Mouse (Mus musculus) heart, embryonic 10.5 days (tissue): ENCODE results near the gene Hlcs. TPM values are rescaled to one million over a fixed set of nuclear protein-coding genes. Genes with fewer than 3 reads are reported as not detected.

Experiments used
- DNase-seq: peaks from one replicate; pipeline ENCODE4 v3.0.0-alpha.2; 2017; ENCODE audit warnings: low spot score
- H3K27ac ChIP-seq: fragments of 300-500 bp; sonication (generic); 2 replicates; pipeline ENCODE4 v1.5.1; 2016; ENCODE audit warnings: mild to moderate bottlenecking
- H3K27me3 ChIP-seq: fragments of 300-500 bp; sonication (generic); 2 replicates; pipeline ENCODE4 v1.6.1; 2016; ENCODE audit warnings: mild to moderate bottlenecking; ENCODE audit not compliant: poor library complexity, insufficient read depth, severe bottlenecking
- H3K36me3 ChIP-seq: fragments of 300-500 bp; sonication (generic); 2 replicates; pipeline ENCODE4 v1.6.1; 2016; ENCODE audit warnings: mild to moderate bottlenecking, moderate library complexity
- H3K4me1 ChIP-seq: fragments of 300-500 bp; sonication (generic); 2 replicates; pipeline ENCODE4 v1.6.1; 2016; ENCODE audit warnings: mild to moderate bottlenecking
- H3K4me3 ChIP-seq: fragments of 300-500 bp; sonication (generic); 2 replicates; pipeline ENCODE4 v1.5.1; 2016; ENCODE audit warnings: mild to moderate bottlenecking, moderate library complexity
- H3K9me3 ChIP-seq: fragments of 300-500 bp; sonication (generic); 2 replicates; pipeline ENCODE4 v1.6.1; 2016; ENCODE audit warnings: mild to moderate bottlenecking, moderate library complexity
- WGBS: fragments of 180-500 bp; shearing (Covaris S2); methylation state at CpG from one replicate; pipeline ENCODE4 v1.1.7; 2016; 5-methylcytosine and 5-hydroxymethylcytosine counted together
- polyA plus RNA-seq: library from polyadenylated mRNA; unstranded; fragments of >200 nt; fragmentation: Nextera tagmentation; extraction: Ambion mirVana; gene quantifications from 2 replicates; pipeline ENCODE4 v1.2.1, GENCODE M21; 2016

Gene Hlcs
- polyA plus RNA-seq: 10.8 and 11.0 TPM in 2 replicates

DNA sequence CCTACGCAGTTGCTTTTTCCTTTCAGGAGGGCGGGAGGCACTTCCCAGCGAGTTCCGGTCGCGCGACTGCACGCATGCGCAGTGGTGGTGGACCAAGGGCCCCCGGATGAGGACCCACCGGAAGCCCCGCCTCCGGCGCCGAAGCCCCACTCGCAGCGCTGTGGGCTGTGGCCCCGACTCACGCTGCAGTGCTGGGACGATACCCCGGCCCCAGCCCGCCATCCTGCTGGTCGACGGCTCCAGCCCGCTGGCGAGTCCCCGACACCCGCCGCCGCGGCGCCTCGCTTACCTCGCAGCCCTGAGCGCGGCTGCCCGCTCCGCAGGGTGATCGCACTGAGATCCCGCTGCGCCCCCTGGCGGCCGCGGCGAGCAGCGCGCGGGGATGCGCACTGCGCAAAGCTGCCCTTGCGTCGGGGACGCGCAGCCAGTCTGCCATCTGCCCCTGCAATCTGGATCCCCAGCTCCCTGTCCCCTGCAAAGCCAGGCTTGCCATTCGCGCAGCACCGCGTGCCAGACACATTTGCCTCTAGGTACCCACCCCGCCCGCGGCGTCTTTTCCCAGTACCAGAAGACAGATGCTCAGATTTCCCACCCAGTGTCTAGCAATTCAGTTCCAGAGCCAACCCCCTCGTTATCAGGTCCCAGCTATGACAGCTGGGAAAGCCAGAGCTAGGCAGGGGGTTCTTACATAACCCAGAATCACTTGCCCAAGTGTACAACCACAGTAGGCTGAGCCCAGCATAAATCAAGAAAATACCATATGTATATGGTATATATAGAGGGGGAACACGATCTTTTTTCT lies at the start of gene Hlcs:
Gene Hlcs, minus strand, starts transcription at position 343 of the 802 bp plus-strand sequence.
- Histone ChIP-seq H3K27ac (peak within 1 kb of the TSS; percentile 95), H3K4me1 (peaks cover 18% of the 10 kb centered on the region), H3K9me3 (no peaks in the 10 kb centered on the region), H3K27me3 (no peaks in the 10 kb centered on the region; the same call in 1 of the 2 replicates), H3K36me3 (no peaks in the 10 kb centered on the region), H3K4me3 (peak within 1 kb of the TSS; percentile 69)
- DNase-seq: peak; percentile 96
- WGBS: under 1% methylated on average over 64 of the region's 64 CpGs

DNA sequence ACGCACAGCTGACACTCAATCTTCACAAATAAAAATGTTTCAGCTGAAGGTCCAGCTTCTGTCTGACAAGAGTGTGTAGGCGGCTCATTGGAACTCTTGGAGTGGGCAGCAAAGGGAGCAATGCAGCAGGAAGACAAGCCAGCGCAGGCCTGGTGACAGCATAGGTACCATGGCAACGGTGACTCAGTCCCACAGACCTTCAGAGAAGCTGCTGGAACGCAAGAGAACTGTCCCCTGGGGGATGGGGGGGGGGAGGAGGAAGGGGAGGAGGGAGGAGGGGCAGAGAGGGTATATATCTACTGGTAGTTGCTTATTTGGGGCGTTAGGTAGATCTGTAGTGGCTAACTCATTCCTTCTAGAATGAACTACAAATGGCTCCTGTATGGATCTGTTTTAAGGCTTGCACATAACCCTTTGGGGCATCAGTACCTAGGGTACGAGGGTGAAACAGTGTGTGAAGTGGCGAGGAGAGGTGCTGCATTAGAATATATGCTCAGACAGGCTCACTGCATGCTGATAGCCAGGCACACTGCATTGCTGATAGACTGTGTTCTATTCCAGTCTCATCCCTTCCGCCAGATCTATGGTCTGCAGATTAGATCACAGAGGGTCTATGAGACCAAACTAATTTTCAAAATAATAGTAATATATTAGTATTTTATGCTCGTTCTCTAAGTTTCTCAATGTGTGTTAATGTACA lies 49.0 kb upstream of the Hlcs start:
- H3K27ac ChIP-seq: peak overlapping the region; percentile 13; the same call in 1 of the 2 replicates
- peak; percentile 90 for DNase-seq
- peaks cover 10% of the 10 kb centered on the region for H3K36me3 ChIP-seq
- H3K4me1 ChIP-seq: peaks cover 24% of the 10 kb centered on the region; the same call in 1 of the 2 replicates
- no peaks in the 10 kb centered on the region for H3K9me3 ChIP-seq
- H3K4me3 ChIP-seq: no peak overlapping the region
- H3K27me3 ChIP-seq: no peaks in the 10 kb centered on the region
- WGBS: 34% methylated on average over 10 of the region's 10 CpGs

DNA sequence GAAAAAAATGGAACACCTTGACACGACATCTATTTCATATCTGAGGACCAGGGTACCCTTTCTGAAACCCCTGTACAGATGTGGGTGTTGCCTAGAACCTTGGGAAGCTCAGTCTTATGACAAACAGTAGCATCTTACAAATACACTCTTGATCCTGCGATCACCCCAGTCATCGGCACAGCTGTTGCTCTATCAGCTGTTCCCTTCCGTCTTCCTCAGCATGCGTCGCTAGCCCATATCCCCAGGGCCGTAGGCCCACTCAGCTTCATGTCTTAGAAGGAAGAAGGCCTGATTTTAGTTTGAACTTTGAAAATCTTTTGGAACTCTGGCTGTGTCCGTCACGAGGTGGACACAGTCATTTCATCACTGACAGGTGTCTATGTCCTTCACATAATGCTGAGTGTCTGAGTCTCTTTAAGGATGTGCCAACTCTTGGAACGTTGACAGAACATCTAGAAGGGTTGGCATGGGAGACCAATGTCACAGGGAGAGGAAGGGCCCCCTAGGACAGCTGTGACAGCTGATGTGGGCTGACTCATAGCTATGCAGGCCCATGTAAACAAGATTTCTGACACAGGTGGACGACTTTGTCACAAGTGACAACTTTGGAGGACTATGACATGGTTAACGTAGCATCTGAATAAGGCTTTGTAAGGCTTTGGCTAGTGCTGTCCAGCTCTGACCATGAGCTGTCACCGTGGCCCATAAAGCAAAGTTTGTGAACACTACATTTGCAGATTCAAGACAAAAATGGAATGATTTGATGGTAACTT lies 47.4 kb upstream of the Hlcs start:
- H3K27me3 ChIP-seq: no peaks in the 10 kb centered on the region
- WGBS: 85% methylated on average over 13 of the region's 13 CpGs
- no peak overlapping the region for H3K27ac ChIP-seq
- H3K36me3 ChIP-seq: peaks cover 6% of the 10 kb centered on the region
- no peak overlapping the region for H3K4me3 ChIP-seq
- H3K9me3 ChIP-seq: no peaks in the 10 kb centered on the region
- DNase-seq: no peak
- H3K4me1 ChIP-seq: peaks cover 29% of the 10 kb centered on the region; the same call in 1 of the 2 replicates

DNA sequence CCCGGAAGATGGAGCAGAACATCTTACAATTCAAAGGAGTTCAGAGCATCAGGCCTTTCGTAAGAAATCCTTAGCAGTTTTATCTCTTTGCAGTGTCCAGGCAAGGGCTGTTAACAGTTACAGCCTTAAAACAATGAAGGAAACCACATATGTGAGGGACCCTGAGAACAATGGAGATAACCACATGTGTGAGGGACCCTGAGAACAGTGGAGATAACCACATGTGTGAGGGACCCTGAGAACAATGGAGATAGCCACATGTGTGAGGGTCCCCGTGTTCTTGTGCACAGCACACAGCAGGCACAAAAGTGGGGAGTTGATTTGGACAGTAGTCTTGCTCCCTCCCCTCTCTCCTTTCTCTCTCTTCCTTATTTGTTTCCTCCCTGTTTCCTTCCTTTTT lies 44.7 kb upstream of the Hlcs start:
- no peak overlapping the region for H3K4me3 ChIP-seq
- H3K27me3 ChIP-seq: no peaks in the 10 kb centered on the region
- H3K4me1 ChIP-seq: peaks cover 34% of the 10 kb centered on the region; the same call in 1 of the 2 replicates
- no peaks in the 10 kb centered on the region for H3K9me3 ChIP-seq
- 75% methylated on average over 3 of the region's 3 CpGs for WGBS
- no peak overlapping the region for H3K27ac ChIP-seq
- DNase-seq: no peak
- H3K36me3 ChIP-seq: no peaks in the 10 kb centered on the region

DNA sequence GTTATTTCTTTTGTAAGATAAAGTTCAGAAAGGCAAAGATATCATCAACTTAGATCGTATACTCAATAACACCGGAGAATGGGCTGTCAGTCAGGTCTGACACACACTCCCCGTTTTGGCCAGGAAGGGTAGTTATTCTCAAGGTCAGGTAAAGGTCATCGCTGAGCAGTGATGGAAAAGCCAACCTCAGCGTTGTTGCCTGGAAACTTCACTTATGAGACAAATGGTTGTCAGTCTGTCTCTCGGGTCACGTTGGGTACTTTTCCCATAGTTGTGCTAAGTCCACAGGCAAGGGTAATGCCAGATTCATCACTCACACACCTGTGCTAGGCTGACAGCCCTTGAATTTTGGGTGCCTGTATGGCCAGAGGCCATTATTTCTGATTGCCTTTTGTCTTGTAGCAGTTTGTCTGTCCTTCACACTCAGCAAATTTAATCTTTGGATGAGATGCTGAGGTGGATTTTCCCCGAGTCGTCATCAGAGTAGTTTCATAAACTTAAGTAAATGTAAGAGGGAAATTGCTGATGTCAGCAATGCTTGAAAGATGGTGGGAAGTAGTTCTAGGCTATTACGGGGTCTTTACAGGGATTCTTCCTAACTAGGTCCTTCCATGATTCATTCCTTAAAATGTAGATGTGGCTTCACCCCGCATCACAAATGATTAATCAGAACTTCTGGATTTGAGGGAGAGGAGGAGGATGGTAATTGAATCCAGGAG lies 43.6 kb upstream of the Hlcs start:
- Histone ChIP-seq H3K36me3 (no peaks in the 10 kb centered on the region), H3K27me3 (no peaks in the 10 kb centered on the region), H3K27ac (no peak overlapping the region), H3K9me3 (no peaks in the 10 kb centered on the region), H3K4me1 (peaks cover 28% of the 10 kb centered on the region; the same call in 1 of the 2 replicates), H3K4me3 (no peak overlapping the region)
- DNase-seq: no peak
- WGBS: 71% methylated on average over 11 of the region's 11 CpGs

DNA sequence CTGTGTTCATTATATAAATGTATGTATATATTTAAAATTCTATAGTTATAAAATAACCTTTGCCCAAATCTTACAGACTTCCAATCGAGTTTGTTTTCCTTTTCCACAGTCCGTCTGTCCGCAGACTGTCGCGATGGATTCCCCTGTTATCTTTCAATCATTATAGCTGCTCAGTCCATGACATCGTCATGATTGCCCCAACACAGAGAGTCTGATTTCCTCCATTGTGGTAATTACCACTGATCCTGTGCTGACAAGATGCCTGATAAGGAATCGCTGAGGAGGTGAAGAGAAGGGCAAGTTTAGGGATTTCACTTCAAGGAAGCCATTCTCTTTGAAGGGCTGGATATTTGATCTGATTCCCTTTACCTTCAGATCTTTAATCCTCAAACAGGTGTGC lies 42.7 kb upstream of the Hlcs start:
- WGBS: 39% methylated on average over 7 of the region's 7 CpGs
- Histone ChIP-seq H3K27ac (no peak overlapping the region), H3K4me1 (peaks cover 26% of the 10 kb centered on the region; the same call in 1 of the 2 replicates), H3K36me3 (no peaks in the 10 kb centered on the region), H3K27me3 (0 out of 2 replicates have a peak, but pooled peaks cover under 1% of the 10 kb centered on the region), H3K9me3 (no peaks in the 10 kb centered on the region), H3K4me3 (no peak overlapping the region)
- DNase-seq: no peak

DNA sequence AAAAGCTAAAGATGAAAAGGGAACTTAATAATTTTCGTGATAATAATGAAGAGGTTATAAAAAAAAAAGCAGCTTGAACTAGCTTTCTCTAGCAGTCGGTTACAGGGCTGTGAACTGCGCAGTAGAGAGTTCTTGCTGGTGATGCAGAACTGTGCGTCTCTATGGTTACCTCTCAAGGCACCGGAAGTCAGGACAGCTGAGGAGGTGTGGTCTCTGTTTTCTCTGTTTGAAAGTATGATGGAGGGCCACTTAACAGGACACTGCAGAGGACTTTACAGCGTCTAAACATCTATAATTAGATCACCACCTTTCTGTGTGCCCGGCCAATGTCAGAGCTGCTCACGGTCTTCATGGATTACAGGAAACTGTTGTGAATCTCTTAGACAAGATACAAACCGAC lies 41.1 kb upstream of the Hlcs start:
- 32% methylated on average over 9 of the region's 9 CpGs for WGBS
- DNase-seq: peak; percentile 78

DNA sequence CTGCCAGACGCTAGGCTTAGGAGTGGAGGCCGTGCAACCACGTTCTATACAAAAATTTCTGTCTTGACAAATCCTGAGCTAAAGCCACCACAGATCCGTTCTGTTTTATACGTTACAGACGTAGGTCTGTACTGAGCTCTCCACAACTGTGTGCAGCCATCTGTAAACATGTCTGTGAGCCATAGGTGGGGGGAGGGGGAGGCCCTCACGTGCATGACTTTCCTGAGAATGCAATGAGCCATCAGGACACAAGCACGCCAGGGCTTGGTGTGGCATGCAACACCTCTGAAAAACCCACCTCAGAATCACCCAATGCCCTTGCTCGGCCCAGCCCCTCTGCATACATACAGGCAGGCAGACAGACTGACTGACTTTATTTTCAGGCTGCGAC lies 36.9 kb upstream of the Hlcs start:
- 73% methylated on average over 10 of the region's 10 CpGs for WGBS
- Histone ChIP-seq H3K27ac (no peak overlapping the region), H3K4me3 (no peak overlapping the region), H3K4me1 (peaks cover 10% of the 10 kb centered on the region; the same call in 1 of the 2 replicates), H3K27me3 (0 out of 2 replicates have a peak, but pooled peaks cover 3% of the 10 kb centered on the region), H3K9me3 (no peaks in the 10 kb centered on the region), H3K36me3 (no peaks in the 10 kb centered on the region)
- DNase-seq: no peak

More for the DNA sequence above, 41.1 kb upstream of the Hlcs start:
- Histone ChIP-seq H3K4me3 (peak overlapping the region; percentile 15; the same call in 1 of the 2 replicates), H3K27ac (0 out of 2 replicates have a peak overlapping the region, but pooled peaks have one; percentile 22), H3K4me1 (peaks cover 25% of the 10 kb centered on the region; the same call in 1 of the 2 replicates), H3K9me3 (no peaks in the 10 kb centered on the region), H3K27me3 (0 out of 2 replicates have a peak, but pooled peaks cover 3% of the 10 kb centered on the region), H3K36me3 (no peaks in the 10 kb centered on the region)

DNA sequence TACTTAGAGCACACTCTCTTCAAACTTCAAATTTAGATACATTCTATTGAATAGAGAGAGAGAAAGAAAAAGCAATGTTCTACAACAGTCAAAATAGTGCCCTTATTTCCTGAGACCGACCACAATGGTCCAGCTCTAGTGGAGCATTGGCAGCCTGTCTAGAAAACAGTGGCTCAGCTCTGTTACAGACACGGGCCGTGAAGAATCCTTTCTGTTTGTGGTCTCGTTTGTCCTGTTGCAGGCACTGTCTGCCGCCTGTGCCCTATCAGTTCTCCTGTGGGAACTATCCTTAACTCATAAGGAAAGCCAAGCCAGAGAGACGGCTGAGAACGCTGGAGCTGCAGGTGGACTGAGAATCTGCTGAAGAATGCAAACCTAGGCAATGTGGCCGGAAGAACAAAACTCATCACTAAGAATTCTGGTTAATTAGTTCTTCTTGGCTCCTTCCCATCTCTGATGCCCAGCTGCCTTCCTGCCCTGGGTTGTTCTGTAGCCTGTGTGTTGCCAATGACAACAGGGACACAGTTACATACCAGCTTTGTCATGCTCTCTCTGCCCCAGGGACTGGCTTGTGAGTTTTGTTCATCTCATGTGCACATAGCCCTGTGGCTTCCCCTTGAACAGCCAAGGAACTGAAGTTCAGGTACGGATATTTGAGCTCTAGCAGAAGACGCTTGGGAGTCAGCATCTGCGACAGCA lies 36.4 kb upstream of the Hlcs start:
- H3K27me3 ChIP-seq: 0 out of 2 replicates have a peak, but pooled peaks cover 3% of the 10 kb centered on the region
- 63% methylated on average over 11 of the region's 11 CpGs for WGBS
- H3K36me3 ChIP-seq: no peaks in the 10 kb centered on the region
- peaks cover 10% of the 10 kb centered on the region; the same call in 1 of the 2 replicates for H3K4me1 ChIP-seq
- DNase-seq: no peak
- H3K4me3 ChIP-seq: no peak overlapping the region
- H3K9me3 ChIP-seq: no peaks in the 10 kb centered on the region
- H3K27ac ChIP-seq: no peak overlapping the region

DNA sequence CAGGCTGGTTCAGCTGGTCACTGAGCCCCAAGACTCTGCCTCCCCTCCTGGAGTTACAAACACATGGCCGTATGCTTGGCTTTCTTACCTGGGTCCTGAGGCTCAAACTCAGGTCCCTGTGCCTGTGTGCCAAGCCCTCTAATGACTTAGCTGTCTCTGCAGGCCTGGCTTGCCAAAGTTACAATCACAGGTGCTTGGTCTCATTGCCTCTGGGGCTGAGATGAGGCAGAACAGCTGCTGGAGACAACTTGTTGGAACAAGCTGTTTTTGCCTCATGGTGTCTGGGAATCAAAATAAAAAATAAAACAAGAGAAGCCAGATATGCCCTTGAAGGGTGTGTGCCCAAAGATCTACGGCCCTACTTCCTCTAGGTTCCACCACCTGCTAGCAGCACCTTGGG lies 35.4 kb upstream of the Hlcs start:
- Histone ChIP-seq H3K36me3 (no peaks in the 10 kb centered on the region), H3K4me3 (no peak overlapping the region), H3K4me1 (peaks cover 9% of the 10 kb centered on the region; the same call in 1 of the 2 replicates), H3K27me3 (0 out of 2 replicates have a peak, but pooled peaks cover 3% of the 10 kb centered on the region), H3K9me3 (no peaks in the 10 kb centered on the region), H3K27ac (no peak overlapping the region)
- DNase-seq: no peak
- 86% methylated on average over 2 of the region's 2 CpGs for WGBS

DNA sequence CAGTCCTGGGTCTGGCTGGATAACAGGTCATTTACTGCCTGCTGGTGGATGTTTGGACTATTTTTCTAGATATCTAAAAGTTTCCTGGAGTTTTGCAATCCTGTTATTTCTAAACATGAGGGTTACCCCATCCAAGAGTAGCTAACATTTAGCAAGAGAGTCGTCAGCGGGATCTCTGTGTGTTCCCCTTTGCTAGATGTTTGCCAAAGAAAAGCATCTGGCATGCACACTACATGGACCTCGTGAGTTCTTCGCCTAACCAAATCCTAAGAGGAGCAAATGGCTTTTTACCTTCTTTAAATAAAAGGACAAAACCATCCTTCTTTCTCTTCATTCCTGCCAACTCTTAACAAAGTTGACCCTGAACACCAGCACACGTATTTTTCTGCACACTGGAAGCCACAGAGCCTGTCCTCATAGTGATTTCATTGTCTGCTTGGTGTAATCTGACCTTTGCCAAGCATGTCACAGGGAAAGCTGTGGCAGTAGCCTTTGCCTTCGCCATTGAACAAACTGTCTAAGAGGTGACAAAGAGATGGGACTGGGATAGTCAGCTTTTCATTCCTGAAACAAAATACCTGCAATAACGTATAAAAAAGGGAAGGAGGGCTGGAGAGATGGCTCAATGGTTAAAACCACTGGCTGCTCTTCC lies 33.8 kb upstream of the Hlcs start:
- Histone ChIP-seq H3K27ac (no peak overlapping the region), H3K4me1 (peaks cover 4% of the 10 kb centered on the region; the same call in 1 of the 2 replicates), H3K27me3 (0 out of 2 replicates have a peak, but pooled peaks cover 3% of the 10 kb centered on the region), H3K36me3 (no peaks in the 10 kb centered on the region), H3K9me3 (no peaks in the 10 kb centered on the region), H3K4me3 (no peak overlapping the region)
- no peak for DNase-seq
- 80% methylated on average over 7 of the region's 7 CpGs for WGBS
